ENCODE assay signal across 9 mouse cellular contexts in genomic region chr12:5142776-5143175, GRCm38 (mm10).
A peak's percentile ranks its signal among the peaks of the same experiment; 100 is the strongest.
DNase-seq lines count a peak whose midpoint lies in the region; ATAC-seq lines count a peak whose summit lies in the region.
"Had no signal": no experiment of that assay in that cellular context is flagged by ENCODE, and none has a peak within 500 bp of the region (broad histone marks: within the 10 kb centered on the region; RNA-seq: fewer than 3 reads in every experiment).

No protein-coding gene starts in this region.

- H3K4me1 ChIP-seq in hindbrain, embryonic 16.5 days (ENCODE audit: control insufficient read depth, insufficient read depth, low read depth, low read length) = peaks cover 19% of the 10 kb centered on the region
- H3K4me1 ChIP-seq: liver, embryonic 13.5 days had no signal

- H3K4me2 ChIP-seq in hindbrain, embryonic 16.5 days (ENCODE audit: low read length) = no peak overlapping the region
- H3K4me2 ChIP-seq: liver, embryonic 13.5 days had no signal

- no peaks in the 10 kb centered on the region for H3K9me3 ChIP-seq in hindbrain, embryonic 16.5 days (ENCODE audit: control insufficient read depth, low read length)
- H3K9me3 ChIP-seq: liver, embryonic 13.5 days had no signal

- H3K27me3 ChIP-seq in hindbrain, embryonic 16.5 days (replicated peaks; ENCODE audit: control insufficient read depth, insufficient read depth, low read length) = no peaks in the 10 kb centered on the region
- H3K27me3 ChIP-seq: liver, embryonic 13.5 days had no signal

- peak; percentile 65 for DNase-seq in WW6 (ENCODE audit: low read depth, low spot score)
- DNase-seq in cerebellum, adult 8-10 months = peak; percentile 64
- peak; percentile 81 to 85 for DNase-seq in layer of hippocampus, postnatal 36 days
- DNase-seq in lung, postnatal 4 days = peak; percentile 80 to 85
- peak; percentile 83 to 85 for DNase-seq in right cerebral cortex, postnatal 36 days (ENCODE audit: low spot score in 2 of 2)
- DNase-seq in T-cell, adult 2 months (ENCODE audit: low spot score) = no peak
- DNase-seq: liver, embryonic 13.5 days had no signal

- H3K9ac ChIP-seq in hindbrain, embryonic 16.5 days (ENCODE audit: low read depth, low read length) = no peak overlapping the region
- H3K9ac ChIP-seq: liver, embryonic 13.5 days had no signal

- peak; percentile 53 for ATAC-seq in frontal cortex, adult (ENCODE audit: low TSS enrichment)
- peak; percentile 55 for ATAC-seq in hindbrain, embryonic 16.5 days

- H3K27ac ChIP-seq in hindbrain, embryonic 16.5 days (ENCODE audit: low read depth, low read length) = no peak overlapping the region
- H3K27ac ChIP-seq: liver, embryonic 13.5 days had no signal

- H3K36me3 ChIP-seq in hindbrain, embryonic 16.5 days (ENCODE audit: control insufficient read depth, insufficient read depth, low read length) = peaks cover 3% of the 10 kb centered on the region; the same call in 1 of the 2 replicates
- H3K36me3 ChIP-seq: liver, embryonic 13.5 days had no signal

- 5% methylated on average over 3 of the region's 3 CpGs for WGBS in hindbrain, embryonic 16.5 days

- H3K4me3 ChIP-seq in hindbrain, embryonic 16.5 days (ENCODE audit: low read length) = no peak overlapping the region
- H3K4me3 ChIP-seq: liver, embryonic 13.5 days had no signal
